Mouse (Mus musculus) CH12.LX (cell line): ENCODE results near the gene Cry2.

Experiments
- CHD2 ChIP-seq: IDR thresholded peaks from 2 replicates; pipeline ENCODE4 v1.6.1; 2011; ENCODE audit warnings: low read length, improper control_type of control experiment
- CTCF ChIP-seq, 2 experiments: IDR thresholded peaks in 1 of 2; conservative IDR thresholded peaks in 1 of 2; 2 replicates each; pipeline ENCODE4 v1.5.1; 2011 to 2012; ENCODE audit warnings: low read depth in 2 of 2, low read length in 2 of 2, improper control_type of control experiment in 1 of 2, inconsistent platforms in 1 of 2, mild to moderate bottlenecking in 1 of 2, moderate library complexity in 1 of 2
- EP300 ChIP-seq: IDR thresholded peaks from 2 replicates; pipeline ENCODE4 v1.6.1; 2011; ENCODE audit warnings: low read length, improper control_type of control experiment
- POLR2A ChIP-seq: IDR thresholded peaks from 2 replicates; pipeline ENCODE4 v1.6.1; 2011; ENCODE audit warnings: low read depth, mild to moderate bottlenecking, improper control_type of control experiment, low read length
- SIN3A ChIP-seq: IDR thresholded peaks from 2 replicates; pipeline ENCODE4 v1.6.1; 2012; ENCODE audit warnings: low read length, improper control_type of control experiment, inconsistent platforms

DNA sequence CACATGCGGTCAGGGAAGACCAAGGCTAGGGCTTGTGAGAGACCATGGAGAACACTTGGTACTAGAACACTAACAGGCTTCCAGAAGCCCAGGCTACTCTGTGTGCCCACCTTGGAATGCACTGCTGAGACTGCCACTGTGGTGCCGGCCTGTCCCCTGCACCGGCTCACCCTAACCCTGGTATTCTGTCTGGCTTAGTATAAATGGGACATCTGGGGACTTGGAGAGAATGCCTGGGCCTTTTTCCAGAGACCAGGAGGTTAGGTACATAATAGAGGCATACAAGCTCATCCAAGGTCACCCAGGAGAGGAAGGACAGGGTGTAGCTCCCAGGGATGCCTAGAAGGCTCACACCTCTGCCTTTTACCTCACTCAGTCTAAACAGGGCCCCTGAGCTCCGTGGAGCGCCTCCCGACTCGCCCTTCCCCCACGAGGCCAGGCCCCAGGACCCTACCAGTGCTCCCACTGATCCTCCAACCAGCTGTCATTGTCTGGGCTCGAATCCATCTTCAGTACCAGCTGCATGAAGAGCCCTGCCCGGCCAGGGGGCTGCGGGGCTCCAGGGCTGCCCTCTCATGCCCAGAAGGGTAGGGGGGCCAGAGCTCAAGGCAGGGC, 42.0 kb downstream of the Cry2 start:
- TF ChIP-seq CTCF (conservative IDR thresholded peaks at IDR 0.05 in 1 of 2, IDR thresholded peaks at IDR 0.05 in 1 of 2; ENCODE audit: low read depth in 2 of 2, low read length in 2 of 2) = no peak
- TF ChIP-seq CHD2 = peak; percentile 48; the same call in 1 of the 2 replicates
- TF ChIP-seq POLR2A = no peak
- no peak for TF ChIP-seq SIN3A
- no peak for TF ChIP-seq EP300
